Mouse (Mus musculus): ENCODE measurements around the gene Cd3d.

GRCm38 (mm10) chr9:45007404-45007803 is 25.8 kb downstream of the Cd3d start:
- TF ChIP-seq CTCF (IDR thresholded peaks at IDR 0.05; ENCODE audit: extremely low read depth, insufficient read length, insufficient replicate concordance, low read depth, low read length) (no peak), POLR2A (IDR thresholded peaks at IDR 0.05; ENCODE audit: low read depth, low read length) (no peak)

All from small intestine, adult 2 months (tissue).